Mouse (Mus musculus) liver, embryonic 16.5 days (tissue): ENCODE measurements around the gene Uvrag. TPM values are rescaled to one million over a fixed set of nuclear protein-coding genes. Genes with fewer than 3 reads are reported as not detected.

Source experiments
- ATAC-seq: fragments of 200-750 bp; cut with Nextera tagmentation; 2 replicates; pipeline ENCODE4 v1.8.0; 2017; ENCODE audit warnings: low read depth, mild to moderate bottlenecking, moderate number of reproducible peaks, moderate library complexity
- H3K27ac ChIP-seq: fragments of 300-500 bp; sonication (generic); 2 replicates; pipeline ENCODE4 v1.5.1; 2014; ENCODE audit warnings: mild to moderate bottlenecking, low read length
- H3K27me3 ChIP-seq: fragments of 300-500 bp; sonication (generic); 2 replicates; pipeline ENCODE4 v1.6.1; 2014; ENCODE audit warnings: low read depth, low read length, mixed read lengths; ENCODE audit not compliant: control insufficient read depth, insufficient read depth
- H3K36me3 ChIP-seq: fragments of 300-500 bp; sonication (generic); 2 replicates; pipeline ENCODE4 v1.6.1; 2014; ENCODE audit warnings: mild to moderate bottlenecking; ENCODE audit not compliant: control insufficient read depth, insufficient read depth
- H3K4me1 ChIP-seq: fragments of 300-500 bp; sonication (generic); 2 replicates; pipeline ENCODE4 v1.6.1; 2014; ENCODE audit warnings: low read depth, low read length, mixed read lengths; ENCODE audit not compliant: control insufficient read depth
- H3K4me2 ChIP-seq: fragments of 300-500 bp; sonication (generic); 2 replicates; pipeline ENCODE4 v1.6.1; 2014; ENCODE audit warnings: low read depth, low read length, mixed read lengths
- H3K4me3 ChIP-seq: fragments of 300-500 bp; sonication (generic); 2 replicates; pipeline ENCODE4 v1.5.1; 2014; ENCODE audit warnings: low read depth, mild to moderate bottlenecking, low read length
- H3K9ac ChIP-seq: fragments of 300-500 bp; sonication (generic); 2 replicates; pipeline ENCODE4 v1.6.1; 2014; ENCODE audit warnings: low read depth, low read length
- H3K9me3 ChIP-seq: fragments of 300-500 bp; sonication (generic); replicated peaks from 2 replicates; pipeline ENCODE4 v1.6.1; 2016; ENCODE audit warnings: low read length; ENCODE audit not compliant: control insufficient read depth
- WGBS: fragments of 180-500 bp; shearing (Covaris S2); extraction: QIAGEN DNeasy Blood & Tissue Kit; methylation state at CpG from one replicate; pipeline ENCODE4 v1.1.7; 2014; ENCODE audit not compliant: insufficient replicate concordance; 5-methylcytosine and 5-hydroxymethylcytosine counted together
- polyA plus RNA-seq: library from polyadenylated mRNA; unstranded; fragments of >200 nt; fragmentation: Nextera tagmentation; extraction: Ambion mirVana; gene quantifications from 2 replicates; pipeline ENCODE4 v1.2.1, GENCODE M21; 2015

Uvrag gene
- polyA plus RNA-seq, 1 experiment from 2014 or later = 8.2 TPM

GRCm38 (mm10) chr7:98991204-98991761 lies 149.7 kb downstream of the Uvrag start:
- WGBS = 81% methylated on average over 2 of the region's 2 CpGs
- no peak for ATAC-seq

GRCm38 (mm10) chr7:98990510-98990909 lies 150.4 kb downstream of the Uvrag start:
- H3K4me1 ChIP-seq = peaks cover 9% of the 10 kb centered on the region
- no peak overlapping the region for H3K27ac ChIP-seq
- H3K4me2 ChIP-seq = no peak overlapping the region
- ATAC-seq = no peak
- no peaks in the 10 kb centered on the region for H3K9me3 ChIP-seq
- 47% methylated on average over 1 of the region's 1 CpGs for WGBS
- H3K36me3 ChIP-seq = no peaks in the 10 kb centered on the region; the same call in 1 of the 2 replicates
- no peak overlapping the region for H3K4me3 ChIP-seq
- no peak overlapping the region for H3K9ac ChIP-seq
- H3K27me3 ChIP-seq = no peaks in the 10 kb centered on the region

More at GRCm38 (mm10) chr7:98991204-98991761, 149.7 kb downstream of the Uvrag start:
- Histone ChIP-seq H3K9ac (no peak overlapping the region), H3K4me1 (peaks cover 9% of the 10 kb centered on the region), H3K4me3 (no peak overlapping the region), H3K27ac (no peak overlapping the region), H3K27me3 (no peaks in the 10 kb centered on the region), H3K9me3 (no peaks in the 10 kb centered on the region), H3K4me2 (no peak overlapping the region), H3K36me3 (no peaks in the 10 kb centered on the region; the same call in 1 of the 2 replicates)

- no peak overlapping the region for H3K4me2 ChIP-seq
- peak; percentile 58 for ATAC-seq
Observed at GRCm38 (mm10) chr7:98986962-98987441, 153.9 kb downstream of the Uvrag start.

GRCm38 (mm10) chr7:98985935-98986334 lies 155.0 kb downstream of the Uvrag start:
- no peak overlapping the region for H3K4me3 ChIP-seq
- no peak for ATAC-seq
- WGBS = 63% methylated on average over 2 of the region's 2 CpGs

More at GRCm38 (mm10) chr7:98986962-98987441, 153.9 kb downstream of the Uvrag start:
- 32% methylated on average over 14 of the region's 14 CpGs for WGBS
- peaks cover 9% of the 10 kb centered on the region for H3K4me1 ChIP-seq
- no peak overlapping the region for H3K9ac ChIP-seq
- H3K27ac ChIP-seq = no peak overlapping the region
- no peaks in the 10 kb centered on the region for H3K9me3 ChIP-seq
- H3K4me3 ChIP-seq = no peak overlapping the region
- no peaks in the 10 kb centered on the region; the same call in 1 of the 2 replicates for H3K36me3 ChIP-seq
- H3K27me3 ChIP-seq = no peaks in the 10 kb centered on the region

GRCm38 (mm10) chr7:98985489-98985888 lies 155.5 kb downstream of the Uvrag start:
- ATAC-seq = no peak
- Histone ChIP-seq H3K36me3 (no peaks in the 10 kb centered on the region; the same call in 1 of the 2 replicates), H3K27ac (no peak overlapping the region), H3K4me3 (no peak overlapping the region), H3K4me2 (no peak overlapping the region), H3K9me3 (no peaks in the 10 kb centered on the region), H3K4me1 (peaks cover 9% of the 10 kb centered on the region), H3K27me3 (no peaks in the 10 kb centered on the region), H3K9ac (no peak overlapping the region)
- 67% methylated on average over 6 of the region's 6 CpGs for WGBS

More at GRCm38 (mm10) chr7:98985935-98986334, 155.0 kb downstream of the Uvrag start:
- Histone ChIP-seq H3K27me3 (no peaks in the 10 kb centered on the region), H3K9ac (no peak overlapping the region), H3K36me3 (no peaks in the 10 kb centered on the region; the same call in 1 of the 2 replicates), H3K27ac (no peak overlapping the region), H3K9me3 (no peaks in the 10 kb centered on the region), H3K4me2 (no peak overlapping the region), H3K4me1 (peaks cover 9% of the 10 kb centered on the region)

- 64% methylated on average over 7 of the region's 7 CpGs for WGBS
- H3K9ac ChIP-seq = no peak overlapping the region
- no peak for ATAC-seq
- H3K27ac ChIP-seq = no peak overlapping the region
- H3K27me3 ChIP-seq = no peaks in the 10 kb centered on the region
- no peaks in the 10 kb centered on the region for H3K9me3 ChIP-seq
- H3K36me3 ChIP-seq = no peaks in the 10 kb centered on the region; the same call in 1 of the 2 replicates
- no peak overlapping the region for H3K4me2 ChIP-seq
- no peak overlapping the region for H3K4me3 ChIP-seq
- peaks cover 9% of the 10 kb centered on the region for H3K4me1 ChIP-seq
Observed at GRCm38 (mm10) chr7:98984319-98984718, 156.6 kb downstream of the Uvrag start.

GRCm38 (mm10) chr7:98983058-98983457 lies 157.9 kb downstream of the Uvrag start:
- H3K36me3 ChIP-seq = no peaks in the 10 kb centered on the region; the same call in 1 of the 2 replicates
- no peaks in the 10 kb centered on the region for H3K9me3 ChIP-seq
- H3K4me2 ChIP-seq = no peak overlapping the region
- no peak overlapping the region for H3K27ac ChIP-seq
- H3K4me1 ChIP-seq = peaks cover 9% of the 10 kb centered on the region
- WGBS = 77% methylated on average over 12 of the region's 12 CpGs
- no peaks in the 10 kb centered on the region for H3K27me3 ChIP-seq
- ATAC-seq = no peak
- no peak overlapping the region for H3K9ac ChIP-seq
- H3K4me3 ChIP-seq = no peak overlapping the region

- 57% methylated on average over 6 of the region's 6 CpGs for WGBS
- Histone ChIP-seq H3K4me3 (no peak overlapping the region), H3K4me1 (no peaks in the 10 kb centered on the region; the same call in 1 of the 2 replicates), H3K9ac (no peak overlapping the region), H3K36me3 (no peaks in the 10 kb centered on the region; the same call in 1 of the 2 replicates), H3K9me3 (no peaks in the 10 kb centered on the region), H3K4me2 (no peak overlapping the region), H3K27me3 (no peaks in the 10 kb centered on the region), H3K27ac (no peak overlapping the region)
- ATAC-seq = no peak
Observed at GRCm38 (mm10) chr7:98981423-98981822, 159.5 kb downstream of the Uvrag start.

- Histone ChIP-seq H3K9ac (no peak overlapping the region), H3K4me2 (no peak overlapping the region), H3K4me3 (no peak overlapping the region), H3K27ac (no peak overlapping the region), H3K27me3 (no peaks in the 10 kb centered on the region), H3K36me3 (no peaks in the 10 kb centered on the region), H3K9me3 (no peaks in the 10 kb centered on the region), H3K4me1 (no peaks in the 10 kb centered on the region; the same call in 1 of the 2 replicates)
- ATAC-seq = no peak
- WGBS = 64% methylated on average over 12 of the region's 12 CpGs
Observed at GRCm38 (mm10) chr7:98976839-98977457, 164.0 kb downstream of the Uvrag start.
